In genomic region chr5:111257127-111257526, GRCm38 (mm10) we compare ENCODE assay signal across 7 mouse cellular contexts.
DNase-seq lines count a peak whose midpoint lies in the region; ATAC-seq lines count a peak whose summit lies in the region.

No protein-coding gene starts in this region.

- DNase-seq in 416B (ENCODE audit: low read depth), result peak; percentile 47
- peak; percentile 40 to 46 for DNase-seq in B cell, adult 2 months
- DNase-seq in cerebellum, adult 11-12 months, result peak; percentile 56
- DNase-seq in kidney, postnatal 36 days, result peak; percentile 69 to 89
- DNase-seq in right cerebral cortex, postnatal 4 days, result peak; percentile 80

- H3K4me1 ChIP-seq in forebrain, embryonic 16.5 days (replicated peaks; ENCODE audit: control insufficient read depth, insufficient read depth, low read length), result peaks cover 41% of the 10 kb centered on the region

- H3K4me2 ChIP-seq in forebrain, embryonic 16.5 days (ENCODE audit: low read length), result no peak overlapping the region

- WGBS in forebrain, embryonic 16.5 days, result 2% methylated on average over 2 of the region's 2 CpGs

- no peaks in the 10 kb centered on the region for H3K36me3 ChIP-seq in forebrain, embryonic 16.5 days (ENCODE audit: control insufficient read depth, insufficient read depth)

- no peak overlapping the region for H3K4me3 ChIP-seq in forebrain, embryonic 16.5 days (replicated peaks; ENCODE audit: low read length)

- peak; percentile 51 for ATAC-seq in forebrain, embryonic 16.5 days
- 0 out of 2 replicates have a peak, but pooled peaks have one; percentile 33 for ATAC-seq in megakaryocyte, adult 5-6 weeks (ENCODE audit: poor library complexity, severe bottlenecking)

- no peaks in the 10 kb centered on the region for H3K27me3 ChIP-seq in forebrain, embryonic 16.5 days (replicated peaks; ENCODE audit: control insufficient read depth, insufficient read depth, low read length)

- no peak overlapping the region for H3K9ac ChIP-seq in forebrain, embryonic 16.5 days (replicated peaks; ENCODE audit: low read depth, low read length)

- no peak overlapping the region for H3K27ac ChIP-seq in forebrain, embryonic 16.5 days (ENCODE audit: low read length)

- no peaks in the 10 kb centered on the region for H3K9me3 ChIP-seq in forebrain, embryonic 16.5 days (ENCODE audit: control insufficient read depth, low read length)
